Mouse (Mus musculus): Measurements from ENCODE around the gene Adipor2. TPM values are rescaled to one million over a fixed set of nuclear protein-coding genes. Genes with fewer than 3 reads are reported as not detected.

Adipor2 gene
- polyA plus RNA-seq, 1 experiment from 2014 or later = 40.2 TPM

DNA sequence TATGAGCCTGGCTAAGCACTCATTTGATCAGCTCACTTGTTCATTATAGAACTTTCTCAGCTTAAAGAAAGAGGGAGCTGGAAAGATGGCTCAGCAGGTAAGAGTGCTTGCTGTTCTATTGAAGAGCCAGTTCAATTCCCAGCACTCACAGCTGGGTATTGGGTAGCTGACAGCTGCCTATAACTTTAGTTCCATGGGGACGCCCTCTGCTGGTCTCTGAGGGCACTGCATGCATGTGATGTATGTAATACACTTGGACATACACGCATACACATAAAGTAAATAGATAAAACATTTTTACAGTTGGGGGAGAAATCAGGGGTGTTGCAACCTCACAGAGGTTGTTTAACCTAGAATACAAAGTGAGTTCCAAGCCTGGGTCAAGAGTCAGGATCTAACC lies 98.1 kb downstream of the Adipor2 start:
- H3K9me3 ChIP-seq = no peaks in the 10 kb centered on the region
- peaks cover 11% of the 10 kb centered on the region for H3K27me3 ChIP-seq
- no peak overlapping the region for H3K9ac ChIP-seq
- H3K4me3 ChIP-seq = no peak overlapping the region
- no peaks in the 10 kb centered on the region for H3K4me1 ChIP-seq
- no peak overlapping the region for H3K27ac ChIP-seq
- no peaks in the 10 kb centered on the region for H3K36me3 ChIP-seq
- no peak overlapping the region for H3K4me2 ChIP-seq
- WGBS = 74% methylated on average over 2 of the region's 2 CpGs
- no peak for ATAC-seq (ENCODE audit: insufficient number of reproducible peaks, low FRiP score, low TSS enrichment, low read depth)

DNA sequence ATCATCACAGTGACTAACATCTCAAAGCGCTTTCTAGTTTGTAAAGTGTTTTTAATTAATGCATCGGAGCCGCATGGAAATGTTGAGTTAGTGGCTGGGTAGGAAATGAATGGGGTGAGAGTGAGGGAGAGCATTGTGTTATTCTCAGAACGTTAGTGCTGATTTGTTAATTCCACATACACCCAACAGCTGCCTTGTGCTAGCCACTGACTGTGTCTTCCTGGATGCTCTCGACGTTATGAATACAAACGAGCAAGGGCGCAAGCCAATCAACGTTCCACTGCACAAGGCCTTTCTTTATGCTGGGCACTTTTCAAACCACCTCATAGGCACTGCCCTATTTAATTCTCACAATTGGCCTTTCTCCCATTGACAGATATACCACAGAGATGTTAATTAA lies 98.8 kb downstream of the Adipor2 start:
- Histone ChIP-seq H3K27ac (no peak overlapping the region), H3K9ac (no peak overlapping the region), H3K9me3 (no peaks in the 10 kb centered on the region), H3K4me2 (no peak overlapping the region), H3K36me3 (no peaks in the 10 kb centered on the region), H3K27me3 (peaks cover 6% of the 10 kb centered on the region; the same call in 1 of the 2 replicates), H3K4me3 (no peak overlapping the region), H3K4me1 (no peaks in the 10 kb centered on the region)
- no peak for ATAC-seq (ENCODE audit: insufficient number of reproducible peaks, low FRiP score, low TSS enrichment, low read depth)
- 79% methylated on average over 9 of the region's 9 CpGs for WGBS

DNA sequence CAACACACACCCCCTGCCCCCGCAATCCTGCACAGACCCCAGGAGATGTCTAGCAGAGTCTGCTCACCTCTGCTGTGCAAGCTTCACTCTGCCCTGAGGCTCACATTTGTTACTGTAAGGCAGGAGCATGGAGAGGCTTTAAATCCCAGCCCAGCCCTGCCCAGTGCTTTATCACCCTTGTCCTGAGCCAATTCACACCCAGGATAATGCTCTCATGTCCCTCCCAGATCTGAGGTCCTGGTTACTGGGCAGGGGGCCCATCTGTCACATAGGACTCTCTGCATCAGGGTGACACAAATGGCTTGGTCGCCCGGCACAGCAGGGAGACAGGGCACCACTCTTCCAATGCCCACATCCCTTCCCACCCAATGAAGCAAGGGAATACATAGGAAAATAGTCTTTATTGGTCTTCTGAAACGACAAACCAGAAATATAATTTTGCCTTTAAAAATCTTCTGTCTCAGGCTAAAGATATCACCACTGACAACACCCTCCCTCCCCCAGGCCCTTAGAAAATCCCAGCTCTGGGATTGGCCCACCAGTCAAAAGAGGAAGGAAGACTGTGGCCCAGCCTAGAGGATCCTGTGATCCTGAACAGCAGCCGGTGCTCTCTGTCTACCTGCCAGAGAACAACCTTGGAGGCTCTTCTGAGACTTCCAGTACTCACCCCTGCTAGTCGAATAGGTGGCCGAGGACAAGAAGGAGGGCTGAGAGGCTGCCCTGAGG lies 102.6 kb downstream of the Adipor2 start:
- H3K4me3 ChIP-seq = no peak overlapping the region
- no peaks in the 10 kb centered on the region for H3K27me3 ChIP-seq
- H3K36me3 ChIP-seq = no peaks in the 10 kb centered on the region
- no peak overlapping the region for H3K9ac ChIP-seq
- no peaks in the 10 kb centered on the region for H3K9me3 ChIP-seq
- H3K4me2 ChIP-seq = no peak overlapping the region
- ATAC-seq (ENCODE audit: insufficient number of reproducible peaks, low FRiP score, low TSS enrichment, low read depth) = no peak
- WGBS = 40% methylated on average over 7 of the region's 7 CpGs
- H3K4me1 ChIP-seq = no peaks in the 10 kb centered on the region
- H3K27ac ChIP-seq = no peak overlapping the region

DNA sequence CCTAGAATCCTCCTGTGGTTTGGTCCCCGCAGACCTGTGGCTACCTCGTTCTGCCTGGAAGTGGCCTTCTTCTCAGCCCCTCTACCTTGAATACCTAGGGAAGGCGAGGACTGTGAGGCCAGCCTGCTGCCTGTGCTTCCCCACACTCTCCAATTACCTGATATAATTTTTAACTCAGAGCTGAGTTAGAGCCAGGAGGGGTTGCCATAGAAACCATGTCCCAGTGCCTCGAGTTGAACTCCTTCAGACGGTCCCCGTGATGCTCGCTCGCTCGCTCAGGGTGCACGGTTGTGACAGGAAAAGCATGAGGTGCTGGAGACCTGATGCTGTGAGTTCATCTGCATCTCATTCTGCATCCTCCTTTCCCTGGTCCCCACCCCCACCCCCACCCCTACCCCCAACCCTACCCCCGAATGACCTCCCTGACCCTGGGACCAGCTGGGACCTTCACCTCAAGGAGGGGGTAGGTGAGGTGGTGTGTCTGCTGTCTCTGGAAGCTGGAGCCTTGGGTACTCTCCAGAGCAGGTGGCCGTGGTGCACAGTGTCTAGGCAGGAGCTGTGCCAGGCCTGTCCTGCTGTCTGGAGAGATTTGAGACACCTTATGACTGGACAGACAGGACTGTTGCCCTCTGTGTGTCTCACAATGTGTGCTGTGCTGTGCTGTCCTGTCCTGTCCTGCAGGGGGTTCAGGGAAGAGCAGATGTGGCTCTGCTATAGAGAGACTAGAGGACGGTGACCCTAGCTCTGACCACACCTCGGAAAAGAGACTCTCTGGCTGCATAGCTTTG lies 103.7 kb downstream of the Adipor2 start:
- Histone ChIP-seq H3K36me3 (no peaks in the 10 kb centered on the region), H3K9ac (no peak overlapping the region), H3K27me3 (no peaks in the 10 kb centered on the region), H3K4me2 (no peak overlapping the region), H3K9me3 (no peaks in the 10 kb centered on the region), H3K4me1 (no peaks in the 10 kb centered on the region), H3K27ac (no peak overlapping the region), H3K4me3 (no peak overlapping the region)
- no peak for ATAC-seq (ENCODE audit: insufficient number of reproducible peaks, low FRiP score, low TSS enrichment, low read depth)
- WGBS = 53% methylated on average over 14 of the region's 14 CpGs

DNA sequence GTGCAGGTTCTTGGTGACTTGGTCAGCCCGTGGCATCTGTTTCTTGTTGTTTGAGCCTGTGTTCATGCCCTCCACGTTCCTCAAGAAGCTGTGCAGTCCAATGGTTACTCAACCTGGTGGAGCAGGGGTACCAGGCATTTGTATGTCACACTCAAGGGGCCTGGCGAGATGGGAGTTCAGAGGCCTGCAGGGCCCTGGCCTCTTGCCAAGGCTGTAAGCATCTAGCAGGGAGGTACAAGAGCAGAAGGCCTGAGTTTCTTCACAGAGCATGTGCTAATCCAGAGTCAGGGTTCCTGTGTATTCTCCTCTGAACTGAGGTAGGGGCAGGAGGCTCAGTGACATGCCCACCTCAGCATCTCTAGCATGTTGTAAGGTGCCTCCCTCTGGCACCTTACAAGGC lies 104.4 kb downstream of the Adipor2 start:
- Histone ChIP-seq H3K36me3 (no peaks in the 10 kb centered on the region), H3K4me2 (no peak overlapping the region), H3K27ac (no peak overlapping the region), H3K9ac (no peak overlapping the region), H3K4me1 (no peaks in the 10 kb centered on the region), H3K9me3 (no peaks in the 10 kb centered on the region), H3K27me3 (no peaks in the 10 kb centered on the region), H3K4me3 (no peak overlapping the region)
- WGBS = 51% methylated on average over 3 of the region's 3 CpGs
- ATAC-seq (ENCODE audit: insufficient number of reproducible peaks, low FRiP score, low TSS enrichment, low read depth) = no peak

DNA sequence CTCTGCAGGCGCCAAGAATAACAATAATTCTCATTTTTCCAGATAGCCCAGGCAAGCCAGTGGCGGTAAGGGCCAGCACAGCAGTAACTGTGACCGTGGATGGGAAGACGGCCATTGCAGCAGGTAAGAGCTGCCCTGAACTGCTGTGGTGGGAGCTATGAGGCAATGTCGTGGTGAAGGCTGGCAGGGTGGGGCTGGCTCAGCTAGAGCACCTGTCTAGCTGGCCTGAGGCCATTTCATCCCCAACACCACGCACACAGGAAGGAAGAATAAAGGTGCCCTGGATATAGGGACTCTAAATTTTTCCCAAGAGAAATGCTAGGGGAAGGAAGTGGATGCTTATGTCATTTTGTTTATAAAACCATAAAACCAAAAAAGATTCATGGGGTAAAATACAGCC lies 105.1 kb downstream of the Adipor2 start:
- Histone ChIP-seq H3K9ac (no peak overlapping the region), H3K9me3 (no peaks in the 10 kb centered on the region), H3K4me1 (no peaks in the 10 kb centered on the region), H3K36me3 (no peaks in the 10 kb centered on the region), H3K4me3 (no peak overlapping the region), H3K27ac (no peak overlapping the region), H3K4me2 (no peak overlapping the region), H3K27me3 (no peaks in the 10 kb centered on the region)
- WGBS = 79% methylated on average over 6 of the region's 6 CpGs
- ATAC-seq (ENCODE audit: insufficient number of reproducible peaks, low FRiP score, low TSS enrichment, low read depth) = no peak

DNA sequence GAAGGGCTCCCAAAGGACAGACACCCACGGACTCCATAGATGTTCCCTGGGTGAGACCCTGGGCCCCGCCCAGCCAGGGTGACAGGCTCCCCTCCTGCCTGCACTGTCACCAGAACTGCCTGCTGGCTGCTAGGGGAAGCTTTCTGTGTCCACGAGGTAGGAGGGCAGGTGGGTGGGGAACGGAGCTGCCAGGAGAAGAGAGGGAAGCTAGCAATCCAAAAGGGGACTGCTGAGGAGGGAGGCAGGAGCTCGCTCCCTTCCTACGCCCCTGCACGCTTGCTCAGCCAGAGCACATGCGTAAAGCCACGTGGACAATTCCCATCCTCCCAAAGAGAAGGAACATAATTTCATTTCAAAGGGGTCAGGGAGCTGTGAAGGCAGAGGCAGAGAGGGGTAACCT lies 107.3 kb downstream of the Adipor2 start:
- Histone ChIP-seq H3K9me3 (no peaks in the 10 kb centered on the region), H3K4me3 (no peak overlapping the region), H3K27me3 (no peaks in the 10 kb centered on the region), H3K36me3 (no peaks in the 10 kb centered on the region), H3K4me2 (no peak overlapping the region), H3K4me1 (no peaks in the 10 kb centered on the region), H3K9ac (no peak overlapping the region), H3K27ac (no peak overlapping the region)
- WGBS = 54% methylated on average over 9 of the region's 9 CpGs
- no peak for ATAC-seq (ENCODE audit: insufficient number of reproducible peaks, low FRiP score, low TSS enrichment, low read depth)

DNA sequence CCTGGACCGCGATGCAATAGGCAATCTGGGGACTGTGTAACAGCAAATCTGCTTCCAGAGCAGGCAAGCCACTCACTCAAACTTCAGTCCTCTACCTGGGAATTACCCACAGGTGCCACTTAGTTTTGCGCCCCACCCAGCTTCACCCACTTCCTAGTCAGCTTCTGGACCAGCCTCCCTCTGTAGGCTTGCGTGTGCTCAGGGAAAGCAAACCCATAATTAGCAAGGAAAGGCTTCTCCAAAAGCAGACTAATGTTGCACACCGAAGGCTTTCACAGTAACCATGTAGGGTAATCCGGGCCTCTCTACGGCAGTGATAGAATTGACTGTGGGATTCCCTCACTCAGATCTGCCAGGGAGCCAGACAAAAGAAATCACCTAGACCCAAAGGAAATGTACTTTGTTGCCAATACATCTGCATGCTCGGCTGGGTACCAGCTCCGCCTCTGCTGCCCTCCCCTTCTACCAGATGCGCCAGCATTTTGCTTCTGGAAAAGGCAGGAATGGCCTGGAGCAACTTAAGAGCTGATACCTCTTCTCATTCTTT lies 109.6 kb downstream of the Adipor2 start:
- Histone ChIP-seq H3K9me3 (no peaks in the 10 kb centered on the region), H3K4me3 (no peak overlapping the region), H3K36me3 (no peaks in the 10 kb centered on the region), H3K9ac (no peak overlapping the region), H3K27me3 (no peaks in the 10 kb centered on the region), H3K4me2 (no peak overlapping the region), H3K27ac (no peak overlapping the region), H3K4me1 (no peaks in the 10 kb centered on the region)
- ATAC-seq (ENCODE audit: insufficient number of reproducible peaks, low FRiP score, low TSS enrichment, low read depth) = no peak
- 52% methylated on average over 10 of the region's 10 CpGs for WGBS

DNA sequence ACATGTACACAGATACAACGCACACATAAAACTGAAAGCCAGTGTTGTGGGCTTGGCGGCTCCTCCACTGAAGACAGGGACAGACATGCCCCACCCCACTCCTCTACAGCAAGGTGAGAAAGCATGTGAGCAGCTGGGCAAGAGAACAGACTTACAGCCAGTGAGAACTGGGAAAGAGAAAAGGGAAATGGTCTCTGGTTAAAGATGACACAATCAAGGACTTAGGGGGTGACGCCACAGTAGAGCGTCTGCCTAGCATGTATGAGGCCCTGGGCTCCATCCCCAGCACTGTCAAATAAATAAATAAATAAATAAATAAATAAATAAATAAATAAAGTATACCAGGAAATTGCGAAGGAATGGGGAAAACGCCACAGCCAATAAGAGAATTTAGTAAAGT lies 114.2 kb downstream of the Adipor2 start:
- 87% methylated on average over 6 of the region's 6 CpGs for WGBS
- H3K4me3 ChIP-seq = no peak overlapping the region
- no peak overlapping the region for H3K27ac ChIP-seq
- no peak for ATAC-seq (ENCODE audit: insufficient number of reproducible peaks, low FRiP score, low TSS enrichment, low read depth)
- H3K36me3 ChIP-seq = no peaks in the 10 kb centered on the region
- no peak overlapping the region for H3K9ac ChIP-seq
- H3K4me2 ChIP-seq = no peak overlapping the region
- H3K9me3 ChIP-seq = no peaks in the 10 kb centered on the region
- H3K4me1 ChIP-seq = no peaks in the 10 kb centered on the region
- H3K27me3 ChIP-seq = no peaks in the 10 kb centered on the region

Other genes starting within 250 kb of the Adipor2 start
- gene Dcp1b, start 242.5 kb downstream of the Adipor2 start, polyA plus RNA-seq (2015; fragmentation: Nextera tagmentation; extraction: Ambion mirVana) = 7.9 and 8.1 TPM in 2 replicates
- gene Cacna1c, start 221.3 kb downstream of the Adipor2 start, polyA plus RNA-seq (2015; fragmentation: Nextera tagmentation; extraction: Ambion mirVana) = 4.1 and 6.2 TPM in 2 replicates
- gene Cacna2d4, start 181.2 kb downstream of the Adipor2 start, polyA plus RNA-seq (2015; fragmentation: Nextera tagmentation; extraction: Ambion mirVana) = 0.03 TPM in 1 of 2 replicates, not detected in the other
- gene Lrtm2, start 86.9 kb downstream of the Adipor2 start, polyA plus RNA-seq (2015; fragmentation: Nextera tagmentation; extraction: Ambion mirVana) = 0.10 and 0.17 TPM in 2 replicates
- 3.5 and 3.8 TPM in 2 replicates for gene Fbxl14, start 62.0 kb upstream of the Adipor2 start, polyA plus RNA-seq (2015; fragmentation: Nextera tagmentation; extraction: Ambion mirVana)
- gene Wnt5b, start 126.6 kb upstream of the Adipor2 start, polyA plus RNA-seq (2015; fragmentation: Nextera tagmentation; extraction: Ambion mirVana) = 11.4 and 14.1 TPM in 2 replicates

All from limb, embryonic 15.5 days (tissue).